21 mouse cellular contexts compared by ENCODE assay signal in the genomic region with DNA sequence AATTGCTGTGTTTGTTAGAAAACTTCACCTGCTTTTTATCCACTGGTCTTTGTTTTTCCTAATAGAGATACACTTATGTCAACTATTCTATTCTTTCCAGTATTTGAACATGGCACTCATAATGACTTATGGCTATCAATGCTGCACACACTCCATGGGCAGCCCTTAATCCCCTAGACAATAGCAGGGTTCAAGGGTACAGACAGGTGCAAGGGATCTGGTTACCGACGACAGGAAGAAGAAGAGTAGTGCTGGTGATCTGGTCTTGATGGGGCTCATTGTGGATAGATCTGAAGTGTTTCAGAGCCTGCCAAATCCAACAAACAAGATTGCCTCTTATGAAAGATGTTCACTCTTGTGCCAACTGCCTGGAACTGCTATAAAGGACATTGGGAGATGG. TPM values are rescaled to one million over a fixed set of nuclear protein-coding genes. Genes with fewer than 3 reads are reported as not detected.
DNase-seq lines count a peak whose midpoint lies in the region; ATAC-seq and TF ChIP-seq lines count a peak whose summit lies in the region.
"Had no signal": no experiment of that assay in that cellular context is flagged by ENCODE, and none has a peak within 500 bp of the region (broad histone marks: within the 10 kb centered on the region; RNA-seq: fewer than 3 reads in every experiment).

No protein-coding gene starts in this region.

- no peaks in the 10 kb centered on the region for H3K27me3 ChIP-seq in embryonic facial prominence, embryonic 14.5 days (replicated peaks; ENCODE audit: control insufficient read depth, insufficient read depth, low read length)
- no peaks in the 10 kb centered on the region for H3K27me3 ChIP-seq in embryonic facial prominence, embryonic 10.5 days (replicated peaks; ENCODE audit: low read depth, poor library complexity, severe bottlenecking)
- no peaks in the 10 kb centered on the region for H3K27me3 ChIP-seq in C2C12 (ENCODE audit: control insufficient read depth, insufficient read depth, insufficient read length)
- H3K27me3 ChIP-seq: embryonic facial prominence, embryonic 13.5 days; forebrain, embryonic 15.5 days had no signal

- 52% methylated on average over 2 of the region's 2 CpGs for WGBS in embryonic facial prominence, embryonic 14.5 days
- WGBS in embryonic facial prominence, embryonic 10.5 days = 66% methylated on average over 2 of the region's 2 CpGs

- no peaks in the 10 kb centered on the region for H3K79me2 ChIP-seq in C2C12 (ENCODE audit: control insufficient read depth, insufficient read depth)

- no peaks in the 10 kb centered on the region for H3K4me1 ChIP-seq in embryonic facial prominence, embryonic 14.5 days (ENCODE audit: control insufficient read depth, insufficient read depth, low read length)
- no peaks in the 10 kb centered on the region for H3K4me1 ChIP-seq in embryonic facial prominence, embryonic 10.5 days

- intact Hi-C loops in heart, postnatal 14 days (cut with DNase I) = no loop called here

- no peak for ATAC-seq in embryonic facial prominence, embryonic 14.5 days (ENCODE audit: low read depth)
- ATAC-seq: activated CD4-positive, CD25-positive, alpha-beta regulatory T cell, adult 4 months; forebrain, embryonic 13.5 days; forebrain, embryonic 15.5 days; forebrain, postnatal 0 days; Patski had no signal

- no peaks in the 10 kb centered on the region for H3K79me3 ChIP-seq in C2C12 (ENCODE audit: low read depth)

- no peak overlapping the region for H3K9ac ChIP-seq in embryonic facial prominence, embryonic 14.5 days (ENCODE audit: low read depth, low read length)
- H3K9ac ChIP-seq: embryonic facial prominence, embryonic 13.5 days; forebrain, embryonic 13.5 days; forebrain, embryonic 15.5 days; forebrain, postnatal 0 days had no signal

- no peak overlapping the region for H3ac ChIP-seq in C2C12 (ENCODE audit: control insufficient read depth, insufficient read length, low read depth)

- H3K36me3 ChIP-seq in embryonic facial prominence, embryonic 14.5 days (ENCODE audit: control insufficient read depth, insufficient read depth, low read length) = no peaks in the 10 kb centered on the region
- no peaks in the 10 kb centered on the region for H3K36me3 ChIP-seq in embryonic facial prominence, embryonic 10.5 days (replicated peaks)
- H3K36me3 ChIP-seq in C2C12 (ENCODE audit: control insufficient read depth, insufficient read depth) = no peaks in the 10 kb centered on the region
- H3K36me3 ChIP-seq: embryonic facial prominence, embryonic 13.5 days; forebrain, embryonic 15.5 days had no signal

- H3K27ac ChIP-seq in embryonic facial prominence, embryonic 14.5 days (replicated peaks; ENCODE audit: low read depth, low read length) = no peak overlapping the region
- no peak overlapping the region for H3K27ac ChIP-seq in embryonic facial prominence, embryonic 10.5 days (replicated peaks)
- H3K27ac ChIP-seq: embryonic facial prominence, embryonic 13.5 days; forebrain, embryonic 13.5 days; forebrain, embryonic 15.5 days had no signal

- no peak overlapping the region for H3K4me2 ChIP-seq in embryonic facial prominence, embryonic 14.5 days (ENCODE audit: low read depth, low read length)
- H3K4me2 ChIP-seq: embryonic facial prominence, embryonic 13.5 days; forebrain, embryonic 13.5 days; forebrain, embryonic 15.5 days had no signal

- no peaks in the 10 kb centered on the region for H3K9me3 ChIP-seq in embryonic facial prominence, embryonic 14.5 days (ENCODE audit: control insufficient read depth, low read length)
- H3K9me3 ChIP-seq in embryonic facial prominence, embryonic 10.5 days = no peaks in the 10 kb centered on the region
- H3K9me3 ChIP-seq: embryonic facial prominence, embryonic 13.5 days; forebrain, embryonic 13.5 days; forebrain, embryonic 15.5 days had no signal

- DNase-seq in embryonic facial prominence, embryonic 14.5 days (ENCODE audit: low spot score) = peak; percentile 42
- no peak for DNase-seq in embryonic facial prominence, embryonic 10.5 days (ENCODE audit: low spot score)
- DNase-seq in adipocyte (ENCODE audit: low spot score) = peak; percentile 76
- no peak for DNase-seq in heart, postnatal 14 days
- DNase-seq in urinary bladder, postnatal 10 days (ENCODE audit: low spot score) = no peak
- DNase-seq: adrenal gland, adult 2 months; adrenal gland, postnatal 10 days; adrenal gland, postnatal 25 days; B cell, adult 2 months; cerebellum, adult 11-12 months; cerebellum, adult 2 months; cerebellum, adult 9-10 months; cerebellum, postnatal 10 days; cerebellum, postnatal 25 days; forebrain, postnatal 0 days had no signal

- H3K4me3 ChIP-seq in embryonic facial prominence, embryonic 14.5 days (ENCODE audit: low read depth, low read length) = no peak overlapping the region
- no peak overlapping the region for H3K4me3 ChIP-seq in embryonic facial prominence, embryonic 10.5 days
- no peak overlapping the region for H3K4me3 ChIP-seq in C2C12 (ENCODE audit: insufficient read depth, poor library complexity, severe bottlenecking)
- H3K4me3 ChIP-seq: embryonic facial prominence, embryonic 13.5 days; forebrain, embryonic 13.5 days; forebrain, embryonic 15.5 days had no signal

- no peak for TF ChIP-seq CTCF in C2C12 (IDR thresholded peaks at IDR 0.05; ENCODE audit: control insufficient read depth, insufficient read depth, insufficient read length)

TF ChIP-seq in C2C12, 6 proteins besides CTCF, POLR2A, EP300 and RAD21:
- TF ChIP-seq MYOG (IDR thresholded peaks at IDR 0.05; ENCODE audit: control insufficient read depth, extremely low read depth, insufficient read length) = no peak
- peak; percentile 75 for TF ChIP-seq MYOD1 (IDR thresholded peaks at IDR 0.05; ENCODE audit: control insufficient read depth, insufficient read length, low read depth)

RNA-seq across cellular contexts. Expression of a gene that starts 51.9 kb away (rescaled TPM):
- polyA plus RNA-seq in embryonic facial prominence, embryonic 14.5 days (2014; fragmentation: Nextera tagmentation; extraction: Ambion mirVana) = 15.1 and 16.6 TPM in 2 replicates
- 7.9 and 8.9 TPM in 2 replicates for polyA plus RNA-seq in embryonic facial prominence, embryonic 10.5 days (2016; fragmentation: Nextera tagmentation; extraction: Ambion mirVana)
- 10.5 TPM for polyA plus RNA-seq in C2C12 (2012; fragmentation: generic; extraction: Trizol)
- total RNA-seq in heart, postnatal 14 days (2021) = 10 to 100 TPM; 33.4 to 35.0 TPM
- polyA plus RNA-seq: activated CD4-positive, CD25-positive, alpha-beta regulatory T cell, adult 4 months had no signal

Comparison
In these comparisons a context has a peak if more than half of its experiments do, and no peak if none do; other contexts are left out.
1. DNase-seq: peak in embryonic facial prominence, embryonic 14.5 days (single experiment) and adipocyte (single experiment); none in embryonic facial prominence, embryonic 10.5 days (single experiment), heart, postnatal 14 days (0 of 2) and urinary bladder, postnatal 10 days (single experiment).